Mouse (Mus musculus) granulocyte monocyte progenitor cell, adult 5-6 weeks (primary cell): ENCODE data around the gene Prokr2. TPM values are rescaled to one million over a fixed set of nuclear protein-coding genes. Genes with fewer than 3 reads are reported as not detected.
"Not testable (repeated sequence)": the region's sequence is repeated elsewhere in the genome, so short reads cannot be mapped to it uniquely, and the experiment has no call there.

ENCODE experiments used
- ATAC-seq: replicated peaks from 2 replicates; pipeline ENCODE4 v1.8.0; 2016; ENCODE audit warnings: mild to moderate bottlenecking, moderate TSS enrichment, inconsistent platforms; ENCODE audit not compliant: poor library complexity, severe bottlenecking
- total RNA-seq, 2 experiments: library from RNA; stranded (forward) in 1 of 2; stranded (reverse) in 1 of 2; fragments of 200-712, 200-1000 nt in 1 of 2; fragments of >200 nt in 1 of 2; fragmentation: Nextera tagmentation in 1 of 2; gene quantifications; 2 replicates each; pipeline ENCODE4 v1.2.3; 2014 to 2017

Prokr2 gene
- total RNA-seq, 2 experiments from 2014 or later = not detected

DNA sequence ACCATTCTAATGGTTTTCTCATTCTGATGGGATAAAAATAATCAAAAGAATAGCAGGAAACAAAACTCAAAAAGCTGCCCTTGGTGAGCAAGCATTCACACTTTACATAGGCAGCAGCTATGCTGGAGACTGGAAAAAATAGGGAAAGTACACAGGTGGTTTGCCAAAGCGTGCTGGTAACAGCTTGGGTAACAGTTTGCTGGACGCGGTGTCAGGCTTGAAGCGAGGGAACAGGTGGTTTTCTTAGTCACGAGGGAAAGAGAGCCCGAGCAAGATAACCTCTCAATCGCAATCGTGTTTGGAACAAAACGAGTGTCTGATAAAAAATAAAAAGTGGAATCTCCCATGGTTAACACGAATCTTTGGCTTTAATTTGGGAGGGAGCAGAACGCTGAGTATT is 41.4 kb downstream of the Prokr2 start:
- no peak for ATAC-seq

DNA sequence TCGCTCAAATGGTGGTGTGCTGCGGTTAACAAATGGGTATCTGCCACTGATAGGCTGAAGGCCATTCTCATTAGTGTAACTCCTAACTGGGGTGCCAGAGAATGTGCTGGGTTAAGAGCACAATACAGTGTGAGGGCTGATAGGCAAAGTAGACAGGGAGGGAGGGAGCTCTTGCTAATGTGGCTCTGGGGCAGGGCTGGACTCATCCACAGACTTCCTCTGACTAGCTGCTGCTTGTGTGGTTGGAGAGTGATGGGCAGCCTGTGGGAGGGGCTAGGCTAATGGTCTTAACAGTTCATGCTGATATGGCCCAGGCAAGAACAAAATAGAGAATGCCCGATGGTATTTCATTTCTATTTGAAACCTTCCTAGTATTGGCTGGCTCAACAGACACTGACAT is 44.0 kb downstream of the Prokr2 start:
- no peak for ATAC-seq

DNA sequence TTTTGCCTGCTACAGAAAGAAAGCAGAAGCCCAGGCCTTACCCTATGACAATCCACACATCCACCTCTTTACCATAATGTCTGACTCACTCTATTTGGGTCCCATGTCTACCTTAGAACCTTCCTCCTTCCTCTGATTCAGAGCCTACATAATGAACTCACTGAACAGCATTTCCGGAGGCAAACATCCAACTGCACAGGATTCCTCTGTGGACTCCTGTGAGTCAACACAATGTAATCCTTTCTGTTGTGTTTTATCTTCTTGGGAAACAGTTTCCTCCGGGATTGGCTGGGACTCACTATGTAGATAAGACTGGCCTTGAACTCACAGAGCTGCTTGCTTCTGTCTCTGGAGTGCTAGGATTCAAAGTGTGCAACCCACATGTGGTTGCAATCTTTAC is 44.9 kb downstream of the Prokr2 start:
- ATAC-seq = no peak

DNA sequence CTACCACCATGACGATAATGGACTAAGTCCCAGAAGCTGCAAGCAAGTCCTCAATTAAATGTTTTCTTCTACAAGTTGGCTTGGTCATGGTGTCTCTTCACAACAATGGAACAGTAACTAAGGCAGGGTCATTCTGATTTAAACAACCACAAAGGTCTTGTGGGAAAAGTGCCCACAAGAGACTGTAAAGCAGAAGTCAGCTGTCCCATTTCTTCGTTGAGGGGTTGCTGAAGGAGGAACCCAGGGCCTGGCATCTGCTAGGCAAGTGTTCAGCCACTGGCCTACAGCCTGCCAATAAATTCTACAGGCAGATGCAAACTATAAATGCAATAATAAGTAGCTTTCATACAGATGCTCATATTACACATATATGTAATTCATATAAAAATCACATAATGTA is 48.0 kb downstream of the Prokr2 start:
- ATAC-seq = peak; percentile 37; the same call in 1 of the 2 replicates

DNA sequence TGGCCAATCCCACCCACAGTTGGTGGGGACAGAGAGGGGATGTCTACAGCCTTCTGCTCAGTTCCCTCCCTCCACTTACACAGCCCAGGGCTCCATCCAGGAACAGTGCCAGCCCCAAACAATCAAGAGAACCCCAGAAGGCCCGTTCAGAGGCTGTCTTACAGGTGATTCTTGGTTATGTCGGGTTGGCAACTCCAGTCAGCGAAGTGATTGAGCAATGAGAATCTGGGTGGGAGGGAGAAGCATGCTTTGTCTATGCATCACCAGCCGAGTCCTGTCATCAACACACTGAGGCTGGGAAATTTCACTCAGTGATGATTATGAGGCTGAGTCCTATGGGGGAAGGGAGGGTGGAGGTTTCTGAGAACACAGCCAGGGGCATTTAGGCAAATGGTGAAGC is 61.7 kb downstream of the Prokr2 start:
- no peak for ATAC-seq

DNA sequence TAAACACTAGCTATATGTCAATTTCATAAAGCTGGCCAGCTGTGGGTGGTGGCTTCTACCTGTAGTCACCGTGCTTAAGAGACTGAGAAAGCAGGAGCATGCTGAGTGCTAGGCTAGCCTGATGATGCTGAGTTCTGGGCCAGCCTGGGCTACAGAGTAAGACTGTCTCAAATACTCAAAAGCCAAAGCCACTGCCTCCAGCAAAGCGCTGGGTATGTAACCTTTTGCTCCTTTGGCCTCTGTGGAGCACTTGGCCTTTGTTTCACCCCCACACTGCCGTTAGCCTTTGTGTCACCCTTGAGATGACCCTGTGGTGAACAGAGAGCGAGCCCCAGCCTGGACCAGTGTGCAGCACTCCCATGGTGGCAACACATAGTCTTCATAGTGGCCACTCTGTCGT is 64.7 kb downstream of the Prokr2 start:
- ATAC-seq = no peak

DNA sequence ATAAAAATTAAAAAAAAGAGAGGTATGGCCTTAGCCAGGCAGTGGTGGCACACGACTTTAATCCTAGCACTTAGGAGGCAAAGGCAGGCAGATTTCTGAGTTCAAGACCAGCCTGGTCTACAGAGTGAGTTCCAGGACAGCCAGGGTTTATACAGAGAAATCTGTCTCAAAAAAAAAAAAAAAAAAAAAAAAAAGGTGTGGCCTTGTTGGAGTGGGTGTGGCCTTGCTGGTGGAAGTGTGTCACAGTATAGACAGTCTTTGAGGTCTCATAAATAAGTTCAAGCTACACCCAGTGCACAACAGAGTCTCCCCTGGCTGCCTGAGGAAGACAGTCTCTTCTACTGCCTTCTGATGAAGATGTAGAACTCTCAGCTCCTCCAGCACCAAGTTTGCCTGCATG is 68.1 kb downstream of the Prokr2 start:
- no peak for ATAC-seq

DNA sequence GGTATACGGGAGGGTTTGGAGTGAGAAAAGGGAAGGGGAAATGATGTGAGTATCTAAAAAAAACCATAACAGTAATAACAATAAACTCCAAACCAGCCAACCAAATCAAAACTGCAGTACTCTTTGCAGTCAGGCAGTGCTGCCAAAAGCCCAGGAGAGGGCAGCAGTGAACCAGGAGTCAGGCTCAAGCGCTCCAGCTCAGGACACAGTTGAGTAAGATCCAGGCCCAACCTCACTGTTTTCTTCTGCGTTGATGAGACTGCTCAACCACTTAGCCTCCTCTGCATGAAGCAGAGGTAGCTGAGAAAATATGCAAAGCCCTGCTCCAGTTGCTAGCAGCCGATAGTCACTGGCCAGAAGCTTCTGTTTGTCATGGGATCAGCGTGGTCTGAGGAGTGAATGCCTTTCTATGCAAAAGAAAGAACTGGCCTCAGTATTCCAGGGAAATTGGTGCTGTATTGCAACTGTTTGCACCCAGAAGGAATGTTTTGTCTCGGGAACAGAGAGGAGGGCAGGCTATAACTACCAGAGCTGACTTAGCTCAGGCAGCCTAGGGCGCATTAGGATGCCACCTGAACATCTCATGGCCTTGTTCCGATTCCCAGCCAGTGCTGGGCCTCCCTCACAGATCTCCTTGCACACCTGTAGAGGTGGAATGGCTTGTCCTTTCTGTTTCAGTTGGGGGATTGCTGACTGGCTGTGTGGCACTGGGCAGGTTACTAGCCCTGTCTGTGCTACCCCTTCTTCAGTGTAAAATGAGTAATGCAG is 69.0 kb downstream of the Prokr2 start:
- peak; percentile 95 for ATAC-seq

DNA sequence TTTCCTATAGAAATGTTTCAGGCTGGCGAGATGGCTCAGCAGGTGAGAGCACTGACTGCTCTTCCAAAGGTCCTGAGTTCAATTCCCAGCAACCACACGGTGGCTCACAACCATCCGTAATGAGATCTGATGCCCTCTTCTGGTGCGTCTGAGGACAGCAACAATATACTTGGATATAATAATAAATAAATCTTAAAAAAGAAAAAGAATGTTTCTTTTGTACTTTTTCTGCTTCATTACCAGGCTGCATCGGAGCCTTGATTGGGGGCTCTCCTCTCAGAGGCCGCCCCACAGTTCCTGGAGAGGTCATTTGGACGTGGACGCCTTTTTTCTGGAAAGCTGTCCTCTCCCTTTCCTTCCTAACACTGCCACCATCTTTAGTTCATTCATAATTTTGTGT is 71.2 kb downstream of the Prokr2 start:
- not testable (repeated sequence) for ATAC-seq

DNA sequence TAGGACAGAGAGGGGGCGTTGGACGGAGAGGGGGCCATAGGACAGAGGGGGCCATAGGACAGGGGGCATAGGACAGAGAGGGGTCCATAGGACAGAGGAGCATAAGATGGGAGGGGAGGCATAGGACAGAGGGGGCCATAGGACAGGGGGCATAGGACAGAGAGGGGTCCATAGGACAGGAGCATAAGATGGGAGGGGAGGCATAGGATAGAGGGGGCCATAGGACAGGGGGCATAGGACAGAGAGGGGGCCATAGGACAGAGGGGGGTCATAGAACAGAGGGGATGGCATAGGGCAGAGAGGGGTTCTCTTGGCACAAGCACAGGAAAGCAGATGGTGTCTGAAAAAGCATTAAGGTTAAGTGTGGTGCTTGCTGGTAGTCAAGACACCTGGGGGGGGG is 71.7 kb downstream of the Prokr2 start:
- ATAC-seq = no peak

DNA sequence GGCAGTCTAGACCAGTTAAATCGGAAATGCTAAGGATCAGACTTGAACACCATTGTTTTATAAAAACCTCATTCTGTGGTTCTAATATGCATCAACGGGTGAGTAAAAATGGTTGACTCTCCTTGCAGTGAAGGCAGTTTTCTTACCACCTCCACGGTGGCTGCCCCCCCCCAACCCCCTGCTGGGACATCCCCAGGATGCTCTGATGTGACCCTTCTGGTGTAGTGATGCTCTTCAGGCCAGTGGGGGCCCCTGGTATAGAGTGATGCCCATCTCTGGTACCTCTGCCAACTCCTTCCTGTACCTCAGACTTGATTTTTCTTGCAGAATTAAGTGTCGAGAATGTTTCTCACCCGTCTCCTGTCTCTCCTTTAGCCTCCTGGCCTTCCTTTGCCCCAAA is 72.6 kb downstream of the Prokr2 start:
- ATAC-seq = no peak

DNA sequence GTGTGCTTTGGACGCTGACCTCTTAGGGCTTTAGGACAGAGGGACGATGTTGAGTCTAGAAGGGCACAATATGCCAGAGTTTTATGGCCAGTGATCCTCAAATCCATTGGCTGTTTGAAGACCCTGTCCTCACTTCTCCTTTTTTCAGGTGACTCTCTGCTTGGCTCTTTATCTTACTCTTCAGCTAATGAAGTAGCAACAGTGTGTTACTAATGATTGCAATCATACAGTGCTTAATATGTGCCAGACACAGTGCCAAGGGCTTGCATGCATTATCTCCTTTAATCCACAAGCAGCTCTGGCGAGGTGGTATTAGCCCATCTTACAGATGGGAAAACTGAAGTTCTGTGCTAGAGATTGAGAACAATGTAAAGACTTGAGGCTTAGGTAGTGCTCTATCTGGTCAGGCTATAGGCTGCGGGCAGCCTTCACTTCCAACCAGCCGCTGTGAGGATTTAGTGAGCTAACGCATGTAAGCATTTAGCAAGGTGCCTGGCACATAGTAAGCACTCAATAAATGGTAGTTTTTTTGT is 75.8 kb downstream of the Prokr2 start:
- ATAC-seq = no peak

DNA sequence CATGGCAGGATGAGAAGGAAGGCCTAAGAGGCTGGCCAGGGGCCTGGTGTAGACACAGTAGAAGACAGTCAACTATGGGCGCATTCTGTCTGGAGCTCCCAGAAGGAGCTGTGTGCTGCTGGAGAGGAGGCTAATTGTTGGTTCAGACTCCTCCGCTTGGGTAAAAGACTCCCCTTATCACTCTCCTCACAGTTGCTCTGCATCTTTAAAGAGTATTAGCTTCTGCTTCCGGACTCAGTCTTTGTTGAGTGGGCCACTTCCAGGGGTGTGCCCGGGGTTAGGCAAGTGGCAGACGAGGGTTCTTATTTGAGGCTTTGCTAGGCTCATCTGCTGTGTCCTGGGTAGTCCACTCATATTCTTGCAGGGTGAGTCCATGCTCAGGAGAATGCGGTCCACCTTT is 76.4 kb downstream of the Prokr2 start:
- no peak for ATAC-seq

DNA sequence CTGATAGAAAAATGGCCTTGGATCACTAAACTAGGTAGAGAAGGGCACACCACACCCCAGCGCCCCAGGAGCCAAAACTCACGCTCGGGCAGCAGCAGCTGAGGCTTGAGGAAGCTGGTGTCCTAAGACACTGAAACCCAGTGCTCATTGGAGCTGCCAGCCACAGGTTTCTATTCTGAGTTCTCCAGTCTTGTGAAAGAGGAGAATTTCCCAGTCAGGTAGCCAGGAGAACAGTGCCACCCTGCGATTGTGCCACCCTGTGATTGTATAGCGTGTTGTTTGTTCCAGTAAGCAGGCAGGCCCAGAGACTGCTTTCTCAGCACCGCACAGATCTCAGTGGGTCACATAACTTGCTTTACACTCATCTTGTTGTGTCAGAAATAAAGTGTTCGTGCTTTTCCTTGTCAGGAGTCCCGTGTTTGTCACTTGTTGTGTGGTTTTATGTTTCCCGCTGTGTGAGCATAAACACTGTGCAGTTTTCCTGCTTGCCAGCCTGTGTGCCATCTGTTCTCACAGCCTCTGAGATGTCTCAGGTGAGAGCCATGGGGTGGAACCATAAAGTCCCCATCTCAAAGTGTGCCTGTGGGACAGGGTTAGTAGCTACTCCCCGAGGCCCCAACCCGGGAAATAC is 77.9 kb downstream of the Prokr2 start:
- ATAC-seq = no peak

DNA sequence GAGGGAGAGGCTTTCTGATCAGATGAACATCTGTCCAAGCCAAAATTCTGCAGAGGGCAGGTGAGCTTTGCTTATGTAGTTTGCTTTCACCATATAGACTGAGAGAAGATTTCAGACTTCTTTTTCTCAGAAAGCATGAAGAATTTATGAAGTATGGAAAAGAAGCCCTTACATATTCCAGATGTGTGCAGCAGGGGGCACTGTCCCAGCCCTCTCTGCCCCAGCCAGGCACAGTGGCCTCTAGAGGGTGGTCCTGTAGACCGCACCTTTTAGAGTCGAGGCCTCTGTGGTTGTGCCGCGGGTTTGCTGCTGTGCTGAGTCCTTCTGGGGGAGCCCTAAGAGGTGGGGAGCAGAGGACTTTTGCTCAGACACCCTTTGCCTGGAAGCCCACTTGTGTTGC is 79.3 kb downstream of the Prokr2 start:
- ATAC-seq = peak; percentile 81

DNA sequence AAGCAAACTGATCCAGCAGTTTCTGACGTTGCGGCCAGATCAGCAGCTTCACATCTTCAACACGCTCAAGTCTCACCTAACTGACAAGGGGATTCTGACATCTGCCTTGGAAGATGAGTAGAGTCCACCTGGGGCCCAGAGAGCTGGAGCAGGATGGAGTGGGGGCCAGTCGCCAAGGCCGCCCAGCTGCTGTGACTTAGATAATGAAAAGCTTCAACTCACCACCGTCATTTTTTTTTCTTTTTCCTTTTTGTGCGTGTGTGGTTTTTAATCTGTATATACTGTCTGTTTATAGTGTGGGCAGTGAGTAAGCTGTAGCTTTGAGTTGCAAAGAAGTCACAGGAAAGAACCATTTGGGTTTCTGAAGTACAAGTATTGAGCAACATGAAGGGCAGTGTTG is 80.1 kb downstream of the Prokr2 start:
- no peak for ATAC-seq

DNA sequence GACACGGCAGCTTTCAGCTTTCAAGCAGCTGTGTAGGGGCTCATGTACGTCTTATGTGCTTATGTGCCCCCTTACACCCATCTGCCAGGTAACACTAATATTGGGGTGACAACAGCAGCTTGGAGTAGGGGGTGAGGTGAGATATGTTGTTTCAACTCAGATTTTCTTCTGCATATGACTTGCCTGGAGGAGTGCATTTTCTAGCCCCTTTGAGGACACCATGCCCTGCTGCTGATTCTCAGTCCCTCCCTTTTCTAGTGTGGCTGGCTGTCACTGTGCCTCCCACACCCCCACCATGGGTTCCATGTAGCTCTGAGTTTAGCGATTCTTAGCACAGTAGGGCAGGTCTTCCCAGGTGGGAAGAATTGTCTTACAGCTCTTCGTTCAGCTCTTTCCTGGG is 83.8 kb downstream of the Prokr2 start:
- no peak for ATAC-seq

DNA sequence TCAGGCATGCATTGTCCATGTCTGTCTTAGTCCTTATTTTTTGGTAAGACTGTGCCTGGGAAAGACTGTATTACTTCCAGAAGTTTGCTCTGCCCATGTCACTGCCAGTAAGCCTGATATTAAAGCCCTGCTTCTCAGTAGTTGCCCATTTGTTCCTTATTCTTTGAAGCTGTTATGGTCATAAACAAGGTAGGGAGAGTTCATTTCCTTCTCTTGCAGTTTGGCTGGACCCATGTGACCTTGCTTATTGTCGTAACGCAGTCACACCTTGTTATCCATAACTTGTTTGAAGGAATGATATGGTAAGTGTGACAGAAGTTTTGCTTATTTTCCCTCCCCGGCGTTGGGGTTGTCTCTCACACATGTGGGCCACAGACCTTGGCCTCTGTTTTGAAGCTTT is 87.0 kb downstream of the Prokr2 start:
- ATAC-seq = no peak

DNA sequence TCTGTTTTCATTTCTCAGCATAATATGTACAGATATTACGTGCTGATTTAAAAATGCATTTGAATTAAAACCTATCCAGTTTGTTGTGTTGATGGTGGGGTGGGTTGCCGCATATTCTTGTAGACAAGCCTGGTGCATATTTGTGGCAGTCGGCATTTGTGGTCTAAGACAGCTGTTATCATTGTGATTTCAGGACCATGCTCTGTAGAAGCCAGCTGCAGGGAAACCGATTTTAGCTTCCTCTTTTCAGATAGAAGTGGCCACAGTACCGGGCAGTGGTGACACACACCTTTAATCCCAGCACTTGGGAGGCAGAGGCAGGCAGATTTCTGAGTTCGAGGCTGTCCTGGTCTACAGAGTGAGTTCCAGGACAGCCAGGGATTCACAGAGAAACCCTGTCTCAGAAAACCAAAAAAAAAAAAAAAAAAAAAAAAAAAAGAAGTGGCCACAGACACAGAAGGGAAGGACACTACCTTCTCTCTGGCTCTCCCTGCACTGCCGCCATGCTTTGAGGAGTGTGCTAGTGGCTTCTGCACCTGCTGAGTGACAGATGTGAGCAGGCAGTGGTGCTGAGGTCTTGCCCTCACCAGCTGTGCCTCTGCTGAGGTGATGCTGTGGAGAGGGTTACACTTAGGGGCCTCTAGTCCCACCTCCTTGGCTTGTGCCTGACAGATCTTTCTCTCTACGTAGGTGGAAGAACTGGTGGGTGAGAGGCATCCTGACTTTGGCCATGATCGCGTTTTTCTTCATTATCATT is 91.4 kb downstream of the Prokr2 start:
- ATAC-seq = peak; percentile 73

DNA sequence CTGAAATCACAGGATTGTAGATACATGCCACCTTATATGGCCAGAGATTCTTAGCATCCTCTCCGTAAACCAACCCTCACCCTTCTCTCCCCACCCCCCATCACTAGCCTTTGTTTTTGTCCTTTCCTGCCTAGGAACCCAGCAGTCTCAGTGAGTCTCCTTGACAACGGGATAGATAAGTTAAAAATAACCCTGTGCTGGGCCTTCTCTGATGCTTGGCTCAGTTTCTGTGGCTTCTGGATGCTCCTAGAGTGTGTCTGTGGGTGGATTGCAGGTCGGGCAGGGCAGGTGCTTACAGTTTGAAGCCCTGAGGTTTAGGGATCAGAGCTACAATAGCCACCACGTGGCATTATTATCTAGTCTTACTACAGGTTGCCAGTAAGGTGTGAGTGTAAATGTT is 93.2 kb downstream of the Prokr2 start:
- no peak for ATAC-seq

DNA sequence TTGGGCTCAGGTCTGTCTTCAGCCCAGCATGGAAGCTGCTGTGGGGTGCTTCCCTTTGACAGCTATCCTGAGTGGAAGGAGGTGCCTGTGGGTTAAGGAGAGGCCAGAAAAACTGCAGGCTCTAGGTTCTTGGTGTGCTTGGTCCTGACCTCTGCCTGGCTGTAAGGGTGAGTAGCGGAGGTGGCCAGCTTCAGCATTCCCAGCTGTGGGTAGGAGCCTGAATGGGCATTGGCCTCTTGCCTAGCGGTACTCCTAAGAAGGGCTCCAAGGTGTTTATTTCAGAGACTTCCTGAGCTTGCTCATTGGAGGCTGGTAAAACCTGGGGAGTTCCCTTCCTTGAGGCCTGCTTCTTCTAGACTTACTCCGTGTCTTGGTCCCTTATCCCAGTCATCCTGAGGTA is 94.0 kb downstream of the Prokr2 start:
- ATAC-seq = no peak
